Mouse (Mus musculus): ENCODE data around the gene Gm47985. TPM values are rescaled to one million over a fixed set of nuclear protein-coding genes. Genes with fewer than 3 reads are reported as not detected.
A peak's percentile ranks its signal among the peaks of the same experiment; 100 is the strongest.

Gm47985 gene
- polyA plus RNA-seq, 2 experiments, result 2.0 to 2.2 TPM

GRCm38 (mm10) chr1:151156129-151156528, 26.2 kb upstream of the Gm47985 start:
- Histone ChIP-seq H3K4me2 (ENCODE audit: low read depth) (no peak overlapping the region), H3K27ac (no peak overlapping the region), H3K4me3 (ENCODE audit: insufficient read depth in 1 of 2, low read depth in 2 of 2, low read length in 2 of 2) (no peak overlapping the region), H3K4me1 (replicated peaks; ENCODE audit: control insufficient read depth in 2 of 2, insufficient read depth in 2 of 2, low read length in 1 of 2) (peaks cover 0 to 13% of the 10 kb centered on the region in 2 experiments; a peak in 3 of 4 replicates), H3K9ac (replicated peaks) (no peak overlapping the region), H3K9me3 (ENCODE audit: control insufficient read depth, low read length) (no peaks in the 10 kb centered on the region), H3K36me3 (replicated peaks; ENCODE audit: control insufficient read depth, insufficient read depth, low read depth) (no peaks in the 10 kb centered on the region), H3K27me3 (ENCODE audit: control insufficient read depth, insufficient read depth, low read length) (no peaks in the 10 kb centered on the region)
- ATAC-seq (ENCODE audit: insufficient read depth) (no peak), DNase-seq (ENCODE audit: low read depth in 3 of 3, low spot score in 3 of 3) (no peak)
- 58% methylated on average over 3 of the region's 3 CpGs for WGBS (ENCODE audit: insufficient replicate concordance)
- no peak for TF ChIP-seq CTCF (IDR thresholded peaks at IDR 0.05; ENCODE audit: low read depth)
- no peak for TF ChIP-seq EP300 (IDR thresholded peaks at IDR 0.05; ENCODE audit: low read depth)

- ATAC-seq (ENCODE audit: insufficient read depth), result peak; percentile 32; the same call in 1 of the 2 replicates
- no peak for DNase-seq (ENCODE audit: low read depth in 3 of 3, low spot score in 3 of 3)
- H3K27ac ChIP-seq, result no peak overlapping the region
- no peak overlapping the region for H3K4me2 ChIP-seq (ENCODE audit: low read depth)
- no peaks in the 10 kb centered on the region for H3K9me3 ChIP-seq (ENCODE audit: control insufficient read depth, low read length)
- no peak overlapping the region for H3K4me3 ChIP-seq (ENCODE audit: insufficient read depth in 1 of 2, low read depth in 2 of 2, low read length in 2 of 2)
- no peak for TF ChIP-seq CTCF (IDR thresholded peaks at IDR 0.05; ENCODE audit: low read depth)
- peak; percentile 19; the same call in 1 of the 2 replicates for TF ChIP-seq EP300 (IDR thresholded peaks at IDR 0.05; ENCODE audit: low read depth)
- H3K9ac ChIP-seq (replicated peaks), result no peak overlapping the region
- peaks cover 0 to 13% of the 10 kb centered on the region in 2 experiments; a peak in 3 of 4 replicates for H3K4me1 ChIP-seq (replicated peaks; ENCODE audit: control insufficient read depth in 2 of 2, insufficient read depth in 2 of 2, low read length in 1 of 2)
- H3K27me3 ChIP-seq (ENCODE audit: control insufficient read depth, insufficient read depth, low read length), result no peaks in the 10 kb centered on the region
- WGBS (ENCODE audit: insufficient replicate concordance), result 33% methylated on average over 7 of the region's 7 CpGs
- no peaks in the 10 kb centered on the region for H3K36me3 ChIP-seq (replicated peaks; ENCODE audit: control insufficient read depth, insufficient read depth, low read depth)
Measured at GRCm38 (mm10) chr1:151156777-151157632, 25.3 kb upstream of the Gm47985 start.

- DNase-seq (ENCODE audit: low read depth in 3 of 3, low spot score in 3 of 3) (no peak), ATAC-seq (ENCODE audit: insufficient read depth) (no peak)
- Histone ChIP-seq H3K36me3 (replicated peaks; ENCODE audit: control insufficient read depth, insufficient read depth, low read depth) (no peaks in the 10 kb centered on the region), H3K4me2 (ENCODE audit: low read depth) (no peak overlapping the region), H3K9me3 (ENCODE audit: control insufficient read depth, low read length) (no peaks in the 10 kb centered on the region), H3K27me3 (ENCODE audit: control insufficient read depth, insufficient read depth, low read length) (no peaks in the 10 kb centered on the region), H3K27ac (no peak overlapping the region), H3K4me3 (ENCODE audit: insufficient read depth in 1 of 2, low read depth in 2 of 2, low read length in 2 of 2) (no peak overlapping the region), H3K4me1 (replicated peaks; ENCODE audit: control insufficient read depth in 2 of 2, insufficient read depth in 2 of 2, low read length in 1 of 2) (peaks cover 0 to 13% of the 10 kb centered on the region in 2 experiments; a peak in 3 of 4 replicates), H3K9ac (replicated peaks) (no peak overlapping the region)
- 64% methylated on average over 9 of the region's 9 CpGs for WGBS (ENCODE audit: insufficient replicate concordance)
- no peak for TF ChIP-seq CTCF (IDR thresholded peaks at IDR 0.05; ENCODE audit: low read depth)
- no peak for TF ChIP-seq EP300 (IDR thresholded peaks at IDR 0.05; ENCODE audit: low read depth)
Measured at GRCm38 (mm10) chr1:151157963-151158856, 24.1 kb upstream of the Gm47985 start.

GRCm38 (mm10) chr1:151158857-151159510, 23.4 kb upstream of the Gm47985 start:
- WGBS (ENCODE audit: insufficient replicate concordance), result 71% methylated on average over 2 of the region's 2 CpGs
- no peak for ATAC-seq (ENCODE audit: insufficient read depth)

More at GRCm38 (mm10) chr1:151158857-151159510, 23.4 kb upstream of the Gm47985 start:
- Histone ChIP-seq H3K36me3 (replicated peaks; ENCODE audit: control insufficient read depth, insufficient read depth, low read depth) (no peaks in the 10 kb centered on the region), H3K9me3 (ENCODE audit: control insufficient read depth, low read length) (no peaks in the 10 kb centered on the region), H3K27ac (no peak overlapping the region), H3K9ac (replicated peaks) (no peak overlapping the region), H3K4me2 (ENCODE audit: low read depth) (no peak overlapping the region), H3K4me1 (replicated peaks; ENCODE audit: control insufficient read depth in 2 of 2, insufficient read depth in 2 of 2, low read length in 1 of 2) (peaks cover 0 to 11% of the 10 kb centered on the region in 2 experiments; a peak in 3 of 4 replicates), H3K27me3 (ENCODE audit: control insufficient read depth, insufficient read depth, low read length) (no peaks in the 10 kb centered on the region), H3K4me3 (ENCODE audit: insufficient read depth in 1 of 2, low read depth in 2 of 2, low read length in 2 of 2) (no peak overlapping the region)
- TF ChIP-seq EP300 (IDR thresholded peaks at IDR 0.05; ENCODE audit: low read depth), result no peak
- TF ChIP-seq CTCF (IDR thresholded peaks at IDR 0.05; ENCODE audit: low read depth), result no peak
- no peak for DNase-seq (ENCODE audit: low read depth in 3 of 3, low spot score in 3 of 3)
